Mouse (Mus musculus) stomach, postnatal 0 days (tissue): Measurements from ENCODE around the gene Nme9.

ENCODE experiments used
- CTCF ChIP-seq: IDR thresholded peaks from 2 replicates; pipeline ENCODE4 v1.5.1; 2016; ENCODE audit warnings: antibody characterized with exemption, low read depth, mild to moderate bottlenecking, moderate library complexity
- EP300 ChIP-seq: optimal IDR thresholded peaks from 2 replicates; pipeline ENCODE3; 2016; ENCODE audit warnings: antibody characterized with exemption

GRCm38 (mm10) chr9:99435619-99436181 lies 15.6 kb upstream of the Nme9 start:
- TF ChIP-seq CTCF, result no peak
- TF ChIP-seq EP300, result no peak
